8 mouse cellular contexts compared by ENCODE assay signal in the genomic region with DNA sequence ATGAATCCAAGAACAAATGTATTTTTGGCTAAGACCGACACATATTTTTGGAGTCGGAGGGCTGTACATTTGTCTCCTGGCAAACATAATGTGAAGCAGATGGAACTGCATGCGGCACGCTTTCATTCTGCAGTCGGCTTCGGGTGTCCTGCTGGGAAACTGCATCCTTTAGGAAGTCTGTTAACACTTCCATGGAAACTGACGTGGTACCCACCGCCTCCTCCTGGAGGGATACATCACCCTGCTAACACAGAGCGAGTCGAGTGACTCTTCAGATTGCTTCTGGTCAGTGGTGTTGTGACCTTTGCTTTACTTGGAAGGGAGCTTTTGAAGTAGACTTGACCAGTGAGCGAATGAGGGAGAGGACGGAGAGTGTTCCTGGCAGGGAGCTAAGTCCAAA.
DNase-seq lines count a peak whose midpoint lies in the region; ATAC-seq and TF ChIP-seq lines count a peak whose summit lies in the region.

No protein-coding gene starts in this region.

- no peak overlapping the region for H3K4me3 ChIP-seq in midbrain, embryonic 11.5 days (ENCODE audit: low read depth, low read length)
- H3K4me3 ChIP-seq in midbrain, embryonic 13.5 days (replicated peaks): no peak overlapping the region
- H3K4me3 ChIP-seq in forebrain, embryonic 16.5 days (replicated peaks; ENCODE audit: low read length): no peak overlapping the region
- H3K4me3 ChIP-seq in midbrain, postnatal 0 days (ENCODE audit: low read depth, low read length): no peak overlapping the region
- H3K4me3 ChIP-seq in liver, embryonic 12.5 days: no peak overlapping the region

- peak; percentile 76 for DNase-seq in midbrain, embryonic 11.5 days (ENCODE audit: low spot score, missing footprints)
- peak; percentile 47 for DNase-seq in layer of hippocampus, adult 9-10 months (ENCODE audit: low spot score)
- peak; percentile 82 for DNase-seq in midbrain, postnatal 0 days (ENCODE audit: low spot score)
- DNase-seq in natural killer cell, adult 2 months (ENCODE audit: low spot score in 2 of 2): no peak
- no peak for DNase-seq in heart, postnatal 14 days

- no peak overlapping the region for H3K27ac ChIP-seq in midbrain, embryonic 11.5 days (ENCODE audit: low read depth, low read length)
- no peak overlapping the region for H3K27ac ChIP-seq in midbrain, embryonic 13.5 days
- peak overlapping the region; percentile 80 for H3K27ac ChIP-seq in forebrain, embryonic 16.5 days (ENCODE audit: low read length)
- H3K27ac ChIP-seq in midbrain, postnatal 0 days (ENCODE audit: low read depth, low read length): no peak overlapping the region
- H3K27ac ChIP-seq in liver, embryonic 12.5 days: no peak overlapping the region

- H3K9ac ChIP-seq in midbrain, embryonic 11.5 days (ENCODE audit: low read length): no peak overlapping the region
- H3K9ac ChIP-seq in midbrain, embryonic 13.5 days (replicated peaks): no peak overlapping the region
- no peak overlapping the region for H3K9ac ChIP-seq in forebrain, embryonic 16.5 days (replicated peaks; ENCODE audit: low read depth, low read length)
- no peak overlapping the region for H3K9ac ChIP-seq in midbrain, postnatal 0 days (replicated peaks; ENCODE audit: low read length, poor library complexity, severe bottlenecking)
- H3K9ac ChIP-seq in liver, embryonic 12.5 days: no peak overlapping the region

- no peaks in the 10 kb centered on the region for H3K36me3 ChIP-seq in midbrain, embryonic 11.5 days (ENCODE audit: control insufficient read depth, insufficient read depth, low read length)
- no peaks in the 10 kb centered on the region for H3K36me3 ChIP-seq in midbrain, embryonic 13.5 days
- no peaks in the 10 kb centered on the region for H3K36me3 ChIP-seq in forebrain, embryonic 16.5 days (ENCODE audit: control insufficient read depth, insufficient read depth)
- H3K36me3 ChIP-seq in midbrain, postnatal 0 days (ENCODE audit: insufficient read depth, low read length): no peaks in the 10 kb centered on the region
- no peaks in the 10 kb centered on the region for H3K36me3 ChIP-seq in liver, embryonic 12.5 days

- H3K4me1 ChIP-seq in midbrain, embryonic 11.5 days (ENCODE audit: control insufficient read depth, insufficient read depth, low read length): no peaks in the 10 kb centered on the region
- H3K4me1 ChIP-seq in midbrain, embryonic 13.5 days (replicated peaks): 0 out of 2 replicates have a peak, but pooled peaks cover 3% of the 10 kb centered on the region
- H3K4me1 ChIP-seq in forebrain, embryonic 16.5 days (replicated peaks; ENCODE audit: control insufficient read depth, insufficient read depth, low read length): peaks cover 9% of the 10 kb centered on the region
- no peaks in the 10 kb centered on the region for H3K4me1 ChIP-seq in midbrain, postnatal 0 days (ENCODE audit: insufficient read depth, low read length)
- H3K4me1 ChIP-seq in liver, embryonic 12.5 days: no peaks in the 10 kb centered on the region

- H3K27me3 ChIP-seq in midbrain, embryonic 11.5 days (ENCODE audit: control insufficient read depth, insufficient read depth, low read length): no peaks in the 10 kb centered on the region
- no peaks in the 10 kb centered on the region for H3K27me3 ChIP-seq in midbrain, embryonic 13.5 days
- H3K27me3 ChIP-seq in forebrain, embryonic 16.5 days (replicated peaks; ENCODE audit: control insufficient read depth, insufficient read depth, low read length): no peaks in the 10 kb centered on the region
- no peaks in the 10 kb centered on the region for H3K27me3 ChIP-seq in midbrain, postnatal 0 days (ENCODE audit: insufficient read depth, low read length)
- H3K27me3 ChIP-seq in liver, embryonic 12.5 days (replicated peaks): no peaks in the 10 kb centered on the region

- 49% methylated on average over 12 of the region's 12 CpGs for WGBS in midbrain, embryonic 11.5 days
- 59% methylated on average over 12 of the region's 12 CpGs for WGBS in midbrain, embryonic 13.5 days
- WGBS in forebrain, embryonic 16.5 days: 49% methylated on average over 12 of the region's 12 CpGs
- 36% methylated on average over 12 of the region's 12 CpGs for WGBS in midbrain, postnatal 0 days
- 74% methylated on average over 12 of the region's 12 CpGs for WGBS in liver, embryonic 12.5 days (ENCODE audit: insufficient replicate concordance)

- H3K9me3 ChIP-seq in midbrain, embryonic 11.5 days (ENCODE audit: control insufficient read depth, low read length): no peaks in the 10 kb centered on the region
- H3K9me3 ChIP-seq in midbrain, embryonic 13.5 days: no peaks in the 10 kb centered on the region
- H3K9me3 ChIP-seq in forebrain, embryonic 16.5 days (ENCODE audit: control insufficient read depth, low read length): no peaks in the 10 kb centered on the region
- no peaks in the 10 kb centered on the region for H3K9me3 ChIP-seq in midbrain, postnatal 0 days (ENCODE audit: low read length)
- H3K9me3 ChIP-seq in liver, embryonic 12.5 days (replicated peaks): no peaks in the 10 kb centered on the region

- 0 out of 2 replicates have a peak, but pooled peaks have one; percentile 16 for ATAC-seq in midbrain, embryonic 11.5 days (ENCODE audit: low FRiP score)
- no peak for ATAC-seq in midbrain, embryonic 13.5 days
- peak; percentile 94 for ATAC-seq in forebrain, embryonic 16.5 days
- peak; percentile 34; the same call in 1 of the 2 replicates for ATAC-seq in midbrain, postnatal 0 days (ENCODE audit: low FRiP score)
- ATAC-seq in liver, embryonic 12.5 days: no peak

- no peak overlapping the region; the same call in 1 of the 2 replicates for H3K4me2 ChIP-seq in midbrain, embryonic 11.5 days
- no peak overlapping the region for H3K4me2 ChIP-seq in midbrain, embryonic 13.5 days (replicated peaks)
- no peak overlapping the region for H3K4me2 ChIP-seq in forebrain, embryonic 16.5 days (ENCODE audit: low read length)
- no peak overlapping the region for H3K4me2 ChIP-seq in midbrain, postnatal 0 days (ENCODE audit: low read depth, low read length, poor library complexity, severe bottlenecking)
- H3K4me2 ChIP-seq in liver, embryonic 12.5 days: no peak overlapping the region

- intact Hi-C loops in heart, postnatal 14 days (cut with DNase I): no loop called here

- TF ChIP-seq CTCF in midbrain, postnatal 0 days (IDR thresholded peaks at IDR 0.05): no peak

Comparison
In these comparisons a context has a peak if more than half of its experiments do, and no peak if none do; other contexts are left out.
1. ATAC-seq: peak in midbrain, embryonic 11.5 days (single experiment), forebrain, embryonic 16.5 days (single experiment) and midbrain, postnatal 0 days (single experiment); none in midbrain, embryonic 13.5 days (single experiment) and liver, embryonic 12.5 days (single experiment).
2. DNase-seq: peak in midbrain, embryonic 11.5 days (single experiment), layer of hippocampus, adult 9-10 months (single experiment) and midbrain, postnatal 0 days (single experiment); none in natural killer cell, adult 2 months (0 of 2) and heart, postnatal 14 days (0 of 2).